Mouse (Mus musculus) cerebellum, adult 9-10 months (tissue): ENCODE measurements around the gene Cmbl.

ENCODE experiments used
- DNase-seq: peaks from one replicate; pipeline ENCODE4 v3.0.0; 2022

Gene Cmbl

DNA sequence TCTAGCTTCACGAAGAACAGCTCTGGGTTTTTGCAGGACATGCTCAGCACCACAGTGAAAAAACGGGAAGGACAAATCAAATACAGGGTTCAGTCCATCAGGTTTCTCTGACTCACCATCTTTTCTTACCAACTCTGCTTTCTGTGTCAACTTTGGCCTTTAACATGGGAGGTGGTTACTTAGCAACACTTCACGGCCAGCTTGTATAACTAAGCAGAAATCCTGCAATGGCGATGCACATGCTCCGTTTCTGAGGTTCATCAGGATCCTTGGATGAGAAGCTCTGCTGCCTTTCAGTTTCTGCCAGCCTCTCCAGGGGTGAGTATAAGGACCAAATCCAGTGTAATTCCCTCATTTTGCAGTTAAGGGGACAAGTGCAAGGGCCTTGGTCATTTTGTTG, at the start of gene Cmbl:
Gene Cmbl, plus strand, starts transcription at position 206 of the 400 bp plus-strand sequence.
- DNase-seq, result no peak

DNA sequence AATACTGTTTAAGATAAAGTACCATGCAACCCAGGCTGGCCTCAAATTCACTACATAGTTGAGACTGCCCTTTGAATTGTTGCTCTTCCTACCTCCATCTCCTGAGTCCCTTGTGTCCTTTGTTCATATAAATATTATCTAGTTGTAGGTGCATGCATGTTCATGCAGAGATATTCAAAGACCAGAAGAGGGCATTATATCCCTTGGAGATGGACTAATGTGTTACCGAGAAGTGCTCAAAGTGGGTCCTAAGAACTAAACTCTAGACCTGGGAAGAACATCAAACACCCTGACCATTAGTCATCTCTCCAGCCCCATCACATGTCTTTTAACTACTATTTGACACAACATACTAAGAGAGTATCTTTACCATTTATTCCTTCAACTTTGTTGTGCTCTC, 48.0 kb upstream of the Cmbl start:
- DNase-seq, result no peak

DNA sequence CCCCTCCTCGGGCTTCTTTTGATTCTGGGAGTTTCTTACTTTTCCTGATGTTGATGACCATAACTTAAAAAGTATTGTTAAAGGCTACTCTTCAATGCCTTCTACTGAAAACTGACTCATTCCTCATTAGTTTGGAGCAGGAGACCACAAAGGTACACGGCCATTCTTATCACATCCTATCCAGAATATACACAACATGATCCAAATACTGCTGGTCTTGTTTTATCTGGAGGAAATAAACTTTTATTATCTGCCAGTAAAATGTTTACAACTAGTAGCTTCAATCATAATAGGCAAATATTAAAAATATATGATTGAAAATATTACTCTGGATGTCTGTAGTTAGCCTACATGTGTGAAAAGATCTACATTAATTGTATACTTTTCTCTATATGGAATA, 46.8 kb upstream of the Cmbl start:
- no peak for DNase-seq

DNA sequence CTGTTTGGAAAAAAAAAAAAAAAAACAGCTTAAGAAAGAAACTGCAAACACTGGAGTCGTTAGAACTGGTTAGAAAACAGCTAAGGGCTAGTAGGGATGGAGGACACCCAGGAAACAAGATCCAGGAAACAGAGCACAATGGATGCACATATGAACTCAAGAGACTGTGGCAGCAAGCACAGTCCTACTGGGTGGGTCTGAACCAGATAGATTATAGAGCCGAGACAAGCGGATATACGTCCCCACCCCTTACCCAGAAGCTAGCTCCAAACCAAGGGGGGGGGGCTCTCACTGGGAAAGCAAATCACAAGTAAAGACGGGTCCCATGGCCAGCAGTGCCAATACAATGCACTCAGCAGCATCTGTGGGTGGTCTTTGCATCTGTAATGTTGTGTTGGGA, 46.2 kb upstream of the Cmbl start:
- no peak for DNase-seq

DNA sequence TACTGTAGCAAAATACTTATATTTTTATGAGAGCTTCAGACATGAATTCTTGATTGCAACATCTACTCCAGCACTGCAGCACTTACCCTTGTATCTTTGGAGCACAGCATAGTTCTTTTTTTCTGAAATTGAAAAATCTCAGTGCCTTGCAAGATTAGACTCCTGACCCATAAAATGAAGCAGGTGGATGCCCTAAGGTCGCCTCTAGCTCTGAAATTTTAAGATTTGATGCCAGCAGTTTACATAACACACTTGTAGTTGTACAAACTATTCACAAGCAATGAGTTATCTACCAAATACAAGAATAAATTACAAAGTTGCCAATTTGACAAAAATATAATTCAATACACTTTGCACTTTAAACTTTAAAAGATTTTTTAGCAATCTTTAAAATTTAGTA, 38.7 kb upstream of the Cmbl start:
- no peak for DNase-seq

DNA sequence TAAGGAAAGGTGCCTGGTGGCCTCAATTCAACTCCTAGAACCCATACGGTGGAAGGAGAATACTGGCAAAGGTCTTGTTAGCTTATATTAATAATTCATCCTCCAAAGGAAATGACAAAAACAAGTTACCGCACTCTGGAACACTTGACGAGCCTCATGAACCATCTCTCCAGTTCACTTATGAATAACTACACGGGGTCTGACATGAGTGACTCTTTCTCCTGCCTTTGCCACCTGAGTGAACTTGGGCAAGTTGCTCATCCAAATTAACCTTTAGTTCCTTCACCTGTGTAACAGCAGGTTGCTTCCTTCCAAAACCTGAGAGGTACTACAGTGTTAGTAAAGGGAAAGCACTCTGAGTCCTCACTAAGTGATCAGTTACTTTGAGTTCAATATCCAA, 36.7 kb upstream of the Cmbl start:
- DNase-seq, result no peak

DNA sequence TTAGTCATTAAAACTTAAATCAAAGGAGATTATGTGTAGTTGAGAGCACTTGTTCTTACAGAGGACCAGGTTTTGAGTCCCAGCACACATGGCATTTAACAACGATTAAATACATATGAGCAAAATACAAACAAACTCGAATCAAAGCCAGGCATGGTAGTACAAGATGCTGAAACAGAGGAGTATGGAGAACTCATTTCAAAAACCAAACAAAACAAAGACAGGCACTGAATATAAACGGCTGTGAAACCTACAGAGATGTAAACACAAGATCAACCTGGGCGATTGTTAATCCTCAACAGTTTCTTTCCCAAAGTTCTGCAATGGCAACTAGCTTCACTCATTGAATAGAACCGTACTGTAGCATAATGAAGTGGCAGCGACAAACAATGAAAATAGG, 36.1 kb upstream of the Cmbl start:
- no peak for DNase-seq

DNA sequence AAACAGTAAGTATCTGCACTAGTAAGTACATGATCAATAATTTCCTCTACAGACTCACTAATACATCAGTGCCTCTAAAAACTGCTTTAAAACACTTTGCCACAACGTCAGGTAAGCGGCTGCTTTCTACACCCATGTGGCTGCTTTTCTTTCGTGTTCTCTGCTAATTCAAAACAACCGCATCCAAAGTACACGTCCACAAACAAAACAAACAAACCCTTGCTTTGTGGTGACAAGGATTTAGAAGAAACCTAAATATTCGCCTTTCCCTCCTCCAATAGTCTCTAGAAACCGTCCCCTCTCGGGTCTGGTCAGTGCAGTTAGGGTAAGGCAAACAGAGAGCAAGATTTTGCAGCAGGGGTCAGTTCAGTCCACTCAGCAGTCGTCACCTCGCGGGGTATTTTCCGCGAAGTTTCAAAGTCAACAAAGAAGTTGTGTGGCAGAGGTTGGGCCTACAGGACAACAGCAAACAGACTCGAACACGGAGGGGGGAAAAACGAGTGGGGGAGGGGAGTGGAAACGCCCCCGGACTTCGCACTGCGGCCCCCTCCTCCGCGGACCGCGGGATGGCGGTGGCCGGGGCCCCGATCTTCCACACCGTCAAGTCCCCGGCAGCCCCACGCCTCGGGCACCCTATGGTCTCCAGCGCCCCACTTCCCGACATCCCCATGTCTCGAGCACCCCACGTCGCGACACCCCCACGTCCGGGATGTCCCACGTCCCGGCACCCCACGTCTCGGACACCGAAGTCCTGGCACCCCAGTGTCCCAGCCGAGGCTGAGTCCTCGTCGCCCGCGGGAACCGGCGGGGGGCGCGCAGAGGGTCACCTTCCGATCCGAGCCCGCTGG, 35.2 kb upstream of the Cmbl start:
- peak; percentile 66 for DNase-seq

DNA sequence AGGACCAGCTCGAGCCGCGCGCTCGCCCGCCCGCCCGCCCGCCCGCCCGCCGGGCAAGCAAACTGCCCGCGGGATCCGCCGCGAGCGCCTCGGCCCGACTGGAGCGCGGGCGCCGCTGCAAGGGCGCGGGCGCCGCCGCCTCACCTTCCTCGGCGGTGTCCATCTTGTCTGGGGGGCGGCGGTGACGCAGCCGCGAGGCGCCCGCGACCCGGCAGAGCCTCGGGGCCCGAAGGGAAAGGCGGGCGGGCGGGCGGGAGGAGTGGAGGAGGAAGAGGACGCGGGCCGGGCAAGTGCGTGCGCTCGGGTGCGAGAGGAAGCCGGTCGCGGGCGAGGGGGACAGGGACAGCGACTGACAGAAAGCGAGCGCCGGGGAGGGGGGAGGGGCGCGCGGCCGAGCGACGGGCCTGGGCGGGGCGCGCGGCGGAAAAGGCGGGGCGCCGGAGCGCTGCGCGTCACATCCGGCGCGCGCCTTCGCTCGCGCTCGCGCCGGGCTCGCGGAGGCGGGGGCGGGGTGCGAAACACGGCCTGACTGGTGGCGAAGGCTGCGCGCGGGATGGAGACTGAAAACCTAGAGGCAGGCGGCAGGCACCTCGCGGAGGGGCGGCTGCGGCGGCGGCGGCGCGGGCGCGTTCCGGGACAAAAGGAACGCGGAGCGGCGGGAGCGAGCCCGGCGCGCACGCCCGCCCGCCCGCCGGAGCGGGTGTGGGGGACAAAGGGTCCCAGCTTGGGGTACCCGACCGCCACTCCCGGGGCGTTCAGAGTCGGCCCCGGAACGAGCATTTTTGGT, 34.3 kb upstream of the Cmbl start, which contains the start of gene March6:
Gene March6, minus strand, starts transcription at position 395 of the 787 bp plus-strand sequence.
- peak; percentile 93 for DNase-seq

DNA sequence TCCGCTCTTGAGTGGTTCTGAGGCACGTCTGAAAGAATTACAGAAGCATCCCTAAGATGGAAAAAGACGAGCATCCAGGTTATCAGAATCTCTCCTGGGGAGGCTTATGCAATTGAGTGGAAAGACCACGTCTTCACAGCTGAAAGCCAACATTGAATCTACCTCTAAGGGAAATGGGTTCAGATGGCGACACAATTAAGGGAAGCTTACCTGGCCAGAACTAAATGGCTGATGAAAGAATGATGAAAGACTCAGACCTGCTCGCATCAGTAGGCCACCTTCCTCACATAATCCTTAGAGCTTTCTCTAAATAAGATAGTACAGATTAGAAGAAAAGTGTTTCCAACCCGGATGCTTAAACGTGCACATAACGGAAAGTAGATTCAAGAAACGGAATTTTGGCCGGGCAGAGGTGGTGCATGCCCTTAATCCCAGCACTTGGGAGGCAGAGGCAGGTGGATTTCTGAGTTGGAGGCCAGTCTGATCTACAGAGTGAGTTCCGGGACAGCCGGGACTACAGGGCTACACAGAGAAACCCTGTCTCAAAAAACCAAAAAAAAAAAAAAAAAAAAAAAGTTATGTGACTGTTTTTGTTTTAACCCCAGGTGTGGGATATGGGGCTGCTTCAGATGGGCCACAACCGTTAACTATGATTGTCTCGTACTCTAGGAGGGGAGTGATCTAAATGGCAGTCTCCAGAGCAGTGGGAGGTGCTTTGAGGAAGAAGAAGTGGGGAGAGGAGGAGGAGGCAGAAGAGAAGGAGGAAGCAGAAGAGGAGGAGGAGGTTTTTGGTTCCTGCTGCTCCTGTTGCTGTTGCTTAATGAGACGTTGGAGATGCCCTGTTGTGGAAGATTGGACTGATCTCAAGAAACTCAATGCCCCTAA, 33.5 kb upstream of the Cmbl start:
- no peak for DNase-seq

DNA sequence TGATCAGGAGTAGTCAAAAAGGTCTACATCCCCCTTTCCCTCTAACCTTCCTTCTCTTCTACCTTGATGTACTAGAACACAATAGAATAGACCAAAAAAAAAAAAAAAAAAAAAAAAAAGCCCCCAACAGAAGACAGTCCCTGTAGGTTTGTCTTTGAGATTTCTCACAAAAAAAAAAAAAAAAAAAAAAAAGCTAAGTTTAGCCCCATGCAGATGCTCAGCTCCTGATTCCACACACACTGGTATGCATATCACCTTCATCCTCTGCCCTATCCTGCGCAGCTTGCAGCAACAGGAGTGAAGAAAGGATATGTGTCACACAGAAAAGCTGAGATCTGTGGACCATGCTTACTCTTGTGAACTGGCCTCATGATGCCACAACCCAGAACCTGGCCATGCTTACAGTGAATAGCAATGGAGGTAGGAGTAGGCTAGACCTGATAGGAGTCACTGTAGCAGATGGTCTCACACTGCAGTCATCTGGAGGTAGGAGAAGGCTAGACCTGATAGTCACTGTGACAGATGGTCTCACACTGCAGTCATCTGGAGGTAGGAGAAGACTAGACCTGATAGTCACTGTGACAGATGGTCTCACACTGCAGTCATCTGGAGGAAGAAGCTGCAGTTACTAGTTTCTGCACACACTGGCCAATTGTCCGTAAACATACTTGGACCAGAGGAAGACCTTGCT, 32.7 kb upstream of the Cmbl start:
- DNase-seq, result no peak

DNA sequence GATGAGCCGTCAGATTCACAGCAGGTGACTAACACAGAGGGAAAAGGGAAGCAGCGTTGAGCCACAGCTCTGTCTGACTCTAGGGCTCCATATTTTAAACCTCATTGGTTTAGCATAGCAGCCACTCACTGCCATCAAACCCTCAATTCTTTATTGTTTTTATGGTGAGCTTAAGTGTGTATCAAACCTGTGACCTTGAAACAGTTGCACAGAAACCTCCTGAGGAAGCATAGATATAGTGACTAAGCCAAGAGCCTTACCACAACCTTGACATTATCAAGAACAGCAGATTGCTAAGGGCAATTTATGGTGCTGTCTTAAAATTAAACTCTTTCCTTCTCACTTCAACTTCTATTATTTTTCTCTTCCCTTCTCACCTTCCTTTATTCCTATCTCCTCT, 31.7 kb upstream of the Cmbl start:
- no peak for DNase-seq

DNA sequence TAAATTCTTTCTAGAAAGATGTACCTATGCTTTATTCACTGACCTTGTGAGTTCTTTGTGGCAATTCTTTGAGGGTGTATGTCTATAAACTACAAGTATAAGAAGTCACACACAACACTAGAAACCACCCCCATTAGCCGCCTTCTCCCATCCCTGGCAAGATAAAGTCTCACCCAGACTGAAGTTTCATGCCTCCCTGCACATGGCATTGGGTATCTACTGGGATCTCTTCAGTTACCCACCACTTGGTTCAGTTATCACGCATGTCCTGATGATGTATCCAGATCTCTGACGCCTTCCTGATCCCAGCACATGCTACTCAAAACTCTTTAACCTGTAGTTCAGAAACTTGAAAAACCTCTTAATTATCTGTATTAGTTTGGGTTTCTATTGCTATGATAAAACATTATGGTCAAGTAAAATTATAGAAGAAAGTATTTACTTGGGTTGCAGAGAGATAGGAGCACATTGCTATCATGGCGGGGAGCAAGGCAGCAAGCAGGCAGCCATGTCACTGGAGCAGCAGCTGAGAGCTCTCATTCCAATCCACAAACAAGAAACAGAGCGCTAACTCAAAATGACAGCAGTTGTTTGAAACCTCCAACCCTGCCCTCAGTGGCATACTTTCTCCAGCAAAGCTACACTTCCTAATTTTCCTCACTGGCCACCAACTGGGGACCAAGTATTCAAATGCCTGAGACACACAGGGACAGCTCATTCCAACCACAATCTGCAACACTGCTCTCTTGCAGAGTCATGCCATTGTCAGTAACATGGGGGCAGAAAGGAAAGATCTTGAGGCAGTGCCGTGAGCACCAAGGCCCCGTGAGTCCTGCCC, 30.5 kb upstream of the Cmbl start:
- DNase-seq, result no peak

DNA sequence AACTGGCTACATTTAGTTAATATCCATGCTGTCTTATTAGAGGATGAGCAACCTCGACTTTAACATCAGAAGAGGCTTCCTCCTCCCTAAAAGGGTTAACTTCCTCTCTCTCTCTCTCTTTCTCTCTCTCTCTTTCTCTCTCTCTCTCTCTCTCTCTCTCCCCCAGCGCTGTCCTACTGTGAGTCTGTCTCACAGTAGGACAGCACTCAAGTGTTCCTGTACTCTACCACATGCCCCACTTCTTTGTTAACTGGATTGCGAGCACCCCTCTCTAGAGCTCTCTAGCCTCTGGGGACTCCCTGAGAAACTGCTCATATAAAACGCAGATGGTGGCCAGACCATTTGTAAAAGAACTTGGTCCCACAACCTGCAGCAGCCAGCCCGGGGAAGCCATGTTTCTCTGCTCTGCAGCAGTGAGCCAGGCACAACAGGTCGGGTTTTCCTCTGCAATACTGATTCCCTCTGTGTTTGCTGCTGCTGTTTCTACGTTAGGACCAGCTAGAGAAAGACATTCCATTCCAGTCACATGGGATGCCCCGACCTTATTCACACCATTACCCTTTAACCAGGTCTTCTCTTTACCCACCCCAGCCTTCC, 29.8 kb upstream of the Cmbl start:
- DNase-seq, result no peak

DNA sequence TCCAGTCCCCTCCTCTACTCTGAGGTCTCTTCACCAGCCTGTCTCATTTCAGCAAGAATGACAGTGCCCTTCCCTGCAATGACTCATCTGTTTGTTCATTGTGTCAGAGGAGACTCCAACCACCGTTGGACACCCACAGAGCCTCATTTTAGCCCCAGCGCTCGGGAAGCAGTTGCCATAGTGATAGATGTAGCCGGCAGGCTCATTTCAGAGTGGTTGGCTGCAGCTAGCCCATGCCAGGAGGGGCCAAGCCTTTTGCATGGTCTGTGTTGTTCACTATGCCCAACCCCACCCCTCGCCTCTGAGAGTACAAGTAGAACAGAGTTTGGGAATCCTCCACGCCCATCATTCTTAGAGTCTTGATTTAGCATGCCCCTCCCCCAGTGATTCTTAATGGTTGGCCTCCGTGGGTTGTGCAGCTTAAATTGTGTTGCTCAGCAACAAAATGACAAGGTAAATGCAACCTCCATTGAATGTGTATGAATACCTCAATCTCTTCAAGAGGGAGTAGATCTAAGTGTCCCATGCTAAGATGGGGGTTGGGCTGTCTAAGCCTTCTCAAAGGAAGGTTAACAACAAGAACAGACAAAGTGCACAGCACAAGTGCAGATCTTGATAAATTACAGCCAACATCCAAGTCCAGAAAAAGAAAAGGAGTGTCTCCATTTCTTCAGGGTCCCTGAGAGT, 29.0 kb upstream of the Cmbl start:
- no peak for DNase-seq

DNA sequence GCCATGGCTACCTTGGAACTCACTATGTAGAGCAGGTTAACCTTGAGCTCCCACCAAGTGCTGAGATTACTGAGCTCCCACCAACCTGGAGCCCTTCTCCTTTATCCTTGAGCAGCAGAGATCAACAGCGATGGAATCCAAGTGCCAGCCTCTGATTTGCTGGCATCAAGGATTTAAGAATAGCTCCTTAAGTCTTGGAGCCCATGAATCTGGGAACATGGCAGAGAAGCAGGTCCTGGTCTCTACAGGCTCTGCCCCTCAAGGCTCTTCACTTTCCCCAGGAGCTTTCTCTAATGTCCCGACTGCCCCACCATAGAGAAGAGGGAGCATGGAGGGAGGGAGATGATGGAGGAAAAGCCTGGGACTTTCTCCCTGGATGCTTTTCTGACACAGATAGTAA, 27.5 kb upstream of the Cmbl start:
- no peak for DNase-seq

DNA sequence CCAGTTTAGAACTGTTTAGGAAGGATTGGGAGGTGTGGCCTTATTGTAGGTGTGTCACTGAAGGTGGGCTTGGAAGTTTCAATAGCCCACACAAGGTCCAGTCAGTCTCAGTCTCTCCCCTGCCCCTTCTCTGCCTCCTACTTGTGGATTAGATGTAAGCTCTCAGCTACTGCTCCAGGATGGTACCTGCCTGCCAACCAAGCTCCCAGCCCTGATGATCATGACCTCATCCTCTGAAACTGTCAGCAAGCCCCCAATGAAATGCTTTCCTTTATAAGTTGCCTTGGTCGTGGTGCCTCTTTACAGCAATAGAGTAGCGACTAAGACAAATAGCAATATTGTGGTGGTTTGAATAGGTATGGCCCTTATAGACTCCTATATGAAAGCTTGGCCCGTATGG, 26.8 kb upstream of the Cmbl start:
- no peak for DNase-seq

DNA sequence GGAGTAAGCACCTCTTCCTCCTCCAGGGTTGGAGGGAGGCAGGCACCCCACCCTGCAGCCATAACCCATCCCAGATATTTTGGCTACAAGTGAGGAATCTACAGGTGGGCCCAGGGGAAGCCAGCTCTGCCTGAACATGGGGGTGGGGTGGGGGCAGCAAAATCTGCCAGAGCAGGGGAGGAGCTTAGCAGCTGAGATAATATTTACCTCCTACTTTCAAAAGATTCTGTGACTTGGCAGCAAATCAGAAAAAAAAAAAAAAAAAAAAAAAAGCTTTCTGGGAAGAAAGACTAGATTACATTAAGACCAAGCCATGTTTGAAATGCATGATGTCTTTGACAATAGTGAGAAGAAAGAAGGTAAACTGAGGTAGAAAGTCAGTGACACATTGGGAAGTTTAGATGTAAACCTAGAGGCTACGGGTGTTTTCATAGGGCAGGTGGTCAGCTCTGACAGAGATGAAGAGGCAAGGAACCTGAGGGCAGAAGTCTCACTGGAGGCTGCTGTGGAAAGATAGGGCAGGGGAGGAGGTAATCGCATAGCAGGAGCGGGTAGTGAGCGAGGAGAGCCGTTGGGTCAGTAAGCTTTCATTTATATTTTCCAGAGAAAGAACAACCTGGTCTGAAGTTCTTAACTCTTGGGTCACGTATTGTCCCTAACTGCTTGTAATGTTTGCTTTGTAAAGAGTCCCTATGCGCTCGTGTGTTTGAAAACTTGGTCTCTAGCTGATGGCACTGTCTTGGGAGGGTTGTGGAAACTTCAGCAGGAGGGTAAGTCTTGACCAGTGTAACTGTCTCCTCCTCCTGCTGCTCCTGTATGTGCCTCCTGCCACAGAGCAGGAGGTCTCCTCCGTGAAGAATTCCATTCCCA, 25.3 kb upstream of the Cmbl start:
- no peak for DNase-seq

DNA sequence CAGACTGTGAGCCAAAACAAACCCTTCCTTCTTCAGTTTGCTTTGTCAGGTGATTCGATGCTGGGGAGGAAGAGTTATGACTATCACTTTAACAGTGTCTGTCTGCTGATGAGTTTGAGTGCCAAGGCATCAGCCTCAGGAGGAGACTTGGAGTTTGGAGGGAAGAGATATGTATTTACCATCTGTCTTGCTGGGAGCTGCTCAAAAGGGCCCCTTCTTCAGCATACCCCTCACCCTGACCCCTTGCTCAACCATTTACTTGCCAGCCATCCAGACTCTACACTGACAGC, 24.7 kb upstream of the Cmbl start:
- no peak for DNase-seq
